Mouse (Mus musculus): Measurements from ENCODE around the gene Cdk5rap3. TPM values are rescaled to one million over a fixed set of nuclear protein-coding genes. Genes with fewer than 3 reads are reported as not detected.
A peak's percentile ranks its signal among the peaks of the same experiment; 100 is the strongest.

Gene Cdk5rap3
- polyA plus RNA-seq, 1 experiment from 2014 or later: 102 TPM

- H3K9ac ChIP-seq: no peak overlapping the region
- no peak for ATAC-seq
- H3K4me1 ChIP-seq: peaks cover 68% of the 10 kb centered on the region
These were observed 9.7 kb downstream of the Cdk5rap3 start for GRCm38 (mm10) chr11:96906431-96907161.

GRCm38 (mm10) chr11:96902639-96903635 lies 13.4 kb downstream of the Cdk5rap3 start:
- Histone ChIP-seq H3K4me1 (peaks cover 89% of the 10 kb centered on the region), H3K27me3 (no peaks in the 10 kb centered on the region), H3K9me3 (replicated peaks) (no peaks in the 10 kb centered on the region), H3K36me3 (ENCODE audit: poor library complexity, severe bottlenecking) (peaks cover 18% of the 10 kb centered on the region), H3K4me2 (no peak overlapping the region), H3K27ac (peak overlapping the region; percentile 97), H3K9ac (peak overlapping the region; percentile 38; the same call in 1 of the 2 replicates), H3K4me3 (no peak overlapping the region)
- 3% methylated on average over 16 of the region's 16 CpGs for WGBS
- peak; percentile 83 for ATAC-seq

More at GRCm38 (mm10) chr11:96906431-96907161, 9.7 kb downstream of the Cdk5rap3 start:
- 55% methylated on average over 15 of the region's 15 CpGs for WGBS
- H3K9me3 ChIP-seq (replicated peaks): no peaks in the 10 kb centered on the region
- no peaks in the 10 kb centered on the region for H3K27me3 ChIP-seq
- H3K4me2 ChIP-seq: no peak overlapping the region
- H3K27ac ChIP-seq: peak overlapping the region; percentile 48
- peaks cover 40% of the 10 kb centered on the region for H3K36me3 ChIP-seq (ENCODE audit: poor library complexity, severe bottlenecking)
- no peak overlapping the region for H3K4me3 ChIP-seq

DNA sequence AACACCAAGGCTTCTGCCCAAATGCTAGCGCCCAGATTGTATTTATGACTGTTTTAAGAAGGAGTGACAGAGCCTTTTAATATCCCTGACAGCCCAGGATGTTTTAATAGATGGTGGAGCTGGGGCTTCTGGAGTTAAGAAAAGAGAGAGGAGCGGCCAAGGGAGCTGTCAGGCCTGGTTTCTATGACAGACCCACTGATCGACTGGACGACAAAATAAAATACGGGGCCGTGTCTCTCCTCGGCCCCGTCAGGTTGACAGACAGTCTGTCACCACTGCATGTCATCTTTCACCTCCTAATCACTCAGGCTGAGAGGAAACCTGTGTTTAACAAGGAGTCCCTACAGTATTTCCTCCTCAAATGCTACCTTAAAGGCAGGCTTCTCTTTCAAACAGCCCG lies 15.0 kb downstream of the Cdk5rap3 start:
- no peak for ATAC-seq
- H3K9me3 ChIP-seq (replicated peaks): no peaks in the 10 kb centered on the region
- peak overlapping the region; percentile 97 for H3K27ac ChIP-seq
- 42% methylated on average over 9 of the region's 9 CpGs for WGBS
- no peak overlapping the region for H3K4me3 ChIP-seq
- H3K9ac ChIP-seq: no peak overlapping the region
- peaks cover 89% of the 10 kb centered on the region for H3K4me1 ChIP-seq
- no peaks in the 10 kb centered on the region for H3K27me3 ChIP-seq
- H3K36me3 ChIP-seq (ENCODE audit: poor library complexity, severe bottlenecking): 0 out of 2 replicates have a peak, but pooled peaks cover 4% of the 10 kb centered on the region
- H3K4me2 ChIP-seq: no peak overlapping the region

GRCm38 (mm10) chr11:96899449-96900306 lies 16.6 kb downstream of the Cdk5rap3 start:
- peak overlapping the region; percentile 97 for H3K27ac ChIP-seq
- no peaks in the 10 kb centered on the region for H3K36me3 ChIP-seq (ENCODE audit: poor library complexity, severe bottlenecking)
- H3K4me3 ChIP-seq: no peak overlapping the region
- H3K4me1 ChIP-seq: peaks cover 79% of the 10 kb centered on the region
- peak; percentile 29; the same call in 1 of the 2 replicates for ATAC-seq
- H3K9ac ChIP-seq: peak overlapping the region; percentile 43; the same call in 1 of the 2 replicates
- H3K27me3 ChIP-seq: no peaks in the 10 kb centered on the region
- peak overlapping the region; percentile 38 for H3K4me2 ChIP-seq
- WGBS: 21% methylated on average over 12 of the region's 13 CpGs
- peaks cover 2% of the 10 kb centered on the region for H3K9me3 ChIP-seq (replicated peaks)

- H3K9me3 ChIP-seq (replicated peaks): peaks cover 5% of the 10 kb centered on the region
- WGBS: 93% methylated on average over 4 of the region's 4 CpGs
- 0 out of 2 replicates have a peak overlapping the region, but pooled peaks have one; percentile 55 for H3K27ac ChIP-seq
- H3K4me2 ChIP-seq: no peak overlapping the region
- no peaks in the 10 kb centered on the region for H3K36me3 ChIP-seq (ENCODE audit: poor library complexity, severe bottlenecking)
- peaks cover 69% of the 10 kb centered on the region for H3K4me1 ChIP-seq
- H3K27me3 ChIP-seq: no peaks in the 10 kb centered on the region
- no peak overlapping the region for H3K4me3 ChIP-seq
- no peak overlapping the region for H3K9ac ChIP-seq
- no peak for ATAC-seq
These were observed 20.4 kb downstream of the Cdk5rap3 start for GRCm38 (mm10) chr11:96895886-96896285.

- 41% methylated on average over 11 of the region's 11 CpGs for WGBS
- peak; percentile 78; the same call in 1 of the 2 replicates for ATAC-seq
- Histone ChIP-seq H3K27ac (peak overlapping the region; percentile 81), H3K4me3 (no peak overlapping the region), H3K9me3 (replicated peaks) (peaks cover 5% of the 10 kb centered on the region), H3K4me2 (no peak overlapping the region), H3K36me3 (ENCODE audit: poor library complexity, severe bottlenecking) (no peaks in the 10 kb centered on the region), H3K27me3 (no peaks in the 10 kb centered on the region), H3K9ac (peak overlapping the region; percentile 46), H3K4me1 (peaks cover 54% of the 10 kb centered on the region)
These were observed 23.0 kb downstream of the Cdk5rap3 start for GRCm38 (mm10) chr11:96893203-96893842.

- Histone ChIP-seq H3K36me3 (ENCODE audit: poor library complexity, severe bottlenecking) (no peaks in the 10 kb centered on the region), H3K9me3 (replicated peaks) (peaks cover 5% of the 10 kb centered on the region), H3K27me3 (no peaks in the 10 kb centered on the region), H3K9ac (no peak overlapping the region), H3K4me3 (no peak overlapping the region), H3K4me2 (no peak overlapping the region), H3K4me1 (peaks cover 46% of the 10 kb centered on the region), H3K27ac (no peak overlapping the region)
- 68% methylated on average over 14 of the region's 14 CpGs for WGBS
- no peak for ATAC-seq
These were observed 24.3 kb downstream of the Cdk5rap3 start for GRCm38 (mm10) chr11:96891784-96892527.

- Histone ChIP-seq H3K4me1 (peaks cover 52% of the 10 kb centered on the region), H3K4me3 (no peak overlapping the region), H3K9ac (peak overlapping the region; percentile 23; the same call in 1 of the 2 replicates), H3K27me3 (no peaks in the 10 kb centered on the region), H3K27ac (peak overlapping the region; percentile 96), H3K9me3 (replicated peaks) (no peaks in the 10 kb centered on the region), H3K36me3 (ENCODE audit: poor library complexity, severe bottlenecking) (no peaks in the 10 kb centered on the region), H3K4me2 (no peak overlapping the region)
- ATAC-seq: no peak
- WGBS: 76% methylated on average over 8 of the region's 8 CpGs
These were observed 29.3 kb downstream of the Cdk5rap3 start for GRCm38 (mm10) chr11:96886942-96887546.

DNA sequence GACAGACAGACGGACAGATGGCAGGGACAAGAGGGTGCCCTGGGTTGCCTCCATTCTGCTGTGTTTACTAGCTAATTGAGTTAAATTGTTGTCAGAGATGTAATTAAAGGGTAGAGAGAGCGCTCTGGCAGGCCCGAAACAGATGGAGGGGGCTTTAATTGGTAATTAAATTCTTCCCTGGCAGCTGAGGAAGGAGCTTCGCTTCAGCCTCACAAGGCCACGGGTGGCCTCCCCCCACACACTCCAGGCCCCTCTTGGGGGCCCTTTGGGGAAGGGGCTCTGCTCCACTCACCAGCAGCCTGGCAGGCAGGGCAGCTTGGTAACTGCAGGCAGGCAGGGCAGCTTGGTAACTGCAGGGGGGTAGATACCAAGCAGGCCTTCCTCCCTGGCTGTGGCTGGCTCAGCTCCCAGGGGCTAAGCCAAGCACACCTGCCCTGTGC lies 30.4 kb downstream of the Cdk5rap3 start:
- Histone ChIP-seq H3K4me2 (peak overlapping the region; percentile 35), H3K27me3 (no peaks in the 10 kb centered on the region), H3K9me3 (replicated peaks) (no peaks in the 10 kb centered on the region), H3K36me3 (ENCODE audit: poor library complexity, severe bottlenecking) (no peaks in the 10 kb centered on the region), H3K4me3 (no peak overlapping the region), H3K9ac (peak overlapping the region; percentile 52), H3K27ac (peak overlapping the region; percentile 96), H3K4me1 (peaks cover 46% of the 10 kb centered on the region)
- WGBS: 6% methylated on average over 5 of the region's 5 CpGs
- ATAC-seq: peak; percentile 96

GRCm38 (mm10) chr11:96880296-96880695 lies 36.0 kb downstream of the Cdk5rap3 start:
- Histone ChIP-seq H3K27me3 (no peaks in the 10 kb centered on the region), H3K36me3 (ENCODE audit: poor library complexity, severe bottlenecking) (no peaks in the 10 kb centered on the region), H3K9ac (no peak overlapping the region), H3K27ac (peak overlapping the region; percentile 48; the same call in 1 of the 2 replicates), H3K4me1 (peaks cover 58% of the 10 kb centered on the region), H3K4me2 (no peak overlapping the region), H3K9me3 (replicated peaks) (no peaks in the 10 kb centered on the region), H3K4me3 (no peak overlapping the region)
- WGBS: 97% methylated on average over 9 of the region's 9 CpGs
- ATAC-seq: no peak
